Mouse (Mus musculus): ENCODE measurements around the gene Pde8a. TPM values are rescaled to one million over a fixed set of nuclear protein-coding genes. Genes with fewer than 3 reads are reported as not detected.
A peak's percentile ranks its signal among the peaks of the same experiment; 100 is the strongest.

Gene Pde8a
- polyA plus RNA-seq, 1 experiment from 2014 or later, result 2.5 TPM

GRCm38 (mm10) chr7:81341563-81341962 is 128.2 kb downstream of the Pde8a start:
- no peak overlapping the region for H3K27ac ChIP-seq (ENCODE audit: low read length)
- peaks cover 21% of the 10 kb centered on the region for H3K4me1 ChIP-seq (ENCODE audit: control insufficient read depth, insufficient read depth, low read length)
- H3K36me3 ChIP-seq (ENCODE audit: control insufficient read depth, insufficient read depth), result peaks cover 38% of the 10 kb centered on the region
- H3K4me2 ChIP-seq (ENCODE audit: low read depth, low read length), result no peak overlapping the region
- no peak overlapping the region for H3K4me3 ChIP-seq (ENCODE audit: low read length)
- no peak overlapping the region for H3K9ac ChIP-seq (ENCODE audit: low read length)
- ATAC-seq (replicated peaks; ENCODE audit: extremely low read depth, insufficient read depth, low FRiP score), result no peak
- WGBS, result 52% methylated on average over 3 of the region's 3 CpGs
- no peaks in the 10 kb centered on the region for H3K9me3 ChIP-seq (replicated peaks; ENCODE audit: control insufficient read depth, low read length)
- H3K27me3 ChIP-seq (ENCODE audit: control insufficient read depth, insufficient read depth, low read length), result no peaks in the 10 kb centered on the region

DNA sequence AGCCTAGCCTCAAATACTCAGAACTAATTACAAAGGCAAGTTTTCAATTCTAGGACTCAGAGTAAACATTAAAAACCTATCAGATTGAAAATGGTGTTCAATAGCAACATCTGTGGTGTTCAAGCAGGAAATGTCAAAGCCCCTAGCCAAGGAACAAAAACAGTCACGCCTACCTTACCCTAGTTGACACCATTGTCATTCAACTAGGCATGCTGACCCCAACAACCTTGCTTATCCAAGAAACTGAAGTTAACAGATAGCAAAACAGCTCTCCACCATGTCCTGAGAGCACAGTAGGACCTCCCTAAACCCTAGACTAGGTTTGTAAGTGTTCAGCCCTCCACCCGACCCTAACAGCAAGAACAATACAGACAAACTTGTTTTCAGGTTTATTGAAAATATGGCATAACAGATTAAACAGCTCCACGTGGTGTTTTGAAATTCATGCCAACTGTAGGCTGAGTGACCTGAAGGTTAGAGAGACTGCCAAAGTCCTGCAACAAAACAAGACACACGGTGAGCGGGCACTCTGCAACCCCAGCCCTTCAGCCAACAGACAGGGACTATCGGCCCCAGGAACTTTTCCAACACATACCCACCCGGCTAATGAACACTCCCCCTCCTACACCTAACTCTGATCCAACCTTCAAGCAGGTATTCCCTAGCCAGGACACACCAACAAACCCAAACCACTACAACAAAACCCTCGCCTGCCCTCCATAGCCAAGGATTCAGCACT is 129.1 kb downstream of the Pde8a start:
- H3K36me3 ChIP-seq (ENCODE audit: control insufficient read depth, insufficient read depth), result peaks cover 36% of the 10 kb centered on the region
- peak overlapping the region; percentile 98 for H3K4me3 ChIP-seq (ENCODE audit: low read length)
- WGBS, result 55% methylated on average over 8 of the region's 8 CpGs
- no peak for ATAC-seq (replicated peaks; ENCODE audit: extremely low read depth, insufficient read depth, low FRiP score)
- peaks cover 21% of the 10 kb centered on the region for H3K4me1 ChIP-seq (ENCODE audit: control insufficient read depth, insufficient read depth, low read length)
- H3K4me2 ChIP-seq (ENCODE audit: low read depth, low read length), result peak overlapping the region; percentile 90
- no peaks in the 10 kb centered on the region for H3K27me3 ChIP-seq (ENCODE audit: control insufficient read depth, insufficient read depth, low read length)
- H3K9me3 ChIP-seq (replicated peaks; ENCODE audit: control insufficient read depth, low read length), result no peaks in the 10 kb centered on the region
- no peak overlapping the region for H3K27ac ChIP-seq (ENCODE audit: low read length)
- peak overlapping the region; percentile 99 for H3K9ac ChIP-seq (ENCODE audit: low read length)

- ATAC-seq (replicated peaks; ENCODE audit: extremely low read depth, insufficient read depth, low FRiP score), result no peak
- Histone ChIP-seq H3K36me3 (ENCODE audit: control insufficient read depth, insufficient read depth) (peaks cover 31% of the 10 kb centered on the region), H3K27me3 (ENCODE audit: control insufficient read depth, insufficient read depth, low read length) (no peaks in the 10 kb centered on the region)
Measured at GRCm38 (mm10) chr7:81343316-81343715, 129.9 kb downstream of the Pde8a start.

GRCm38 (mm10) chr7:81343831-81344230 is 130.4 kb downstream of the Pde8a start:
- Histone ChIP-seq H3K9ac (ENCODE audit: low read length) (peak overlapping the region; percentile 99), H3K4me1 (ENCODE audit: control insufficient read depth, insufficient read depth, low read length) (peaks cover 21% of the 10 kb centered on the region), H3K4me3 (ENCODE audit: low read length) (peak overlapping the region; percentile 98), H3K4me2 (ENCODE audit: low read depth, low read length) (peak overlapping the region; percentile 90), H3K36me3 (ENCODE audit: control insufficient read depth, insufficient read depth) (peaks cover 29% of the 10 kb centered on the region), H3K27ac (ENCODE audit: low read length) (peak overlapping the region; percentile 87; the same call in 1 of the 2 replicates), H3K27me3 (ENCODE audit: control insufficient read depth, insufficient read depth, low read length) (no peaks in the 10 kb centered on the region), H3K9me3 (replicated peaks; ENCODE audit: control insufficient read depth, low read length) (no peaks in the 10 kb centered on the region)
- ATAC-seq (replicated peaks; ENCODE audit: extremely low read depth, insufficient read depth, low FRiP score), result no peak
- 6% methylated on average over 10 of the region's 10 CpGs for WGBS

More at GRCm38 (mm10) chr7:81343316-81343715, 129.9 kb downstream of the Pde8a start:
- H3K4me2 ChIP-seq (ENCODE audit: low read depth, low read length), result peak overlapping the region; percentile 90
- no peak overlapping the region for H3K27ac ChIP-seq (ENCODE audit: low read length)
- H3K4me3 ChIP-seq (ENCODE audit: low read length), result peak overlapping the region; percentile 98
- peaks cover 21% of the 10 kb centered on the region for H3K4me1 ChIP-seq (ENCODE audit: control insufficient read depth, insufficient read depth, low read length)
- 16% methylated on average over 8 of the region's 8 CpGs for WGBS
- no peaks in the 10 kb centered on the region for H3K9me3 ChIP-seq (replicated peaks; ENCODE audit: control insufficient read depth, low read length)
- peak overlapping the region; percentile 99 for H3K9ac ChIP-seq (ENCODE audit: low read length)

DNA sequence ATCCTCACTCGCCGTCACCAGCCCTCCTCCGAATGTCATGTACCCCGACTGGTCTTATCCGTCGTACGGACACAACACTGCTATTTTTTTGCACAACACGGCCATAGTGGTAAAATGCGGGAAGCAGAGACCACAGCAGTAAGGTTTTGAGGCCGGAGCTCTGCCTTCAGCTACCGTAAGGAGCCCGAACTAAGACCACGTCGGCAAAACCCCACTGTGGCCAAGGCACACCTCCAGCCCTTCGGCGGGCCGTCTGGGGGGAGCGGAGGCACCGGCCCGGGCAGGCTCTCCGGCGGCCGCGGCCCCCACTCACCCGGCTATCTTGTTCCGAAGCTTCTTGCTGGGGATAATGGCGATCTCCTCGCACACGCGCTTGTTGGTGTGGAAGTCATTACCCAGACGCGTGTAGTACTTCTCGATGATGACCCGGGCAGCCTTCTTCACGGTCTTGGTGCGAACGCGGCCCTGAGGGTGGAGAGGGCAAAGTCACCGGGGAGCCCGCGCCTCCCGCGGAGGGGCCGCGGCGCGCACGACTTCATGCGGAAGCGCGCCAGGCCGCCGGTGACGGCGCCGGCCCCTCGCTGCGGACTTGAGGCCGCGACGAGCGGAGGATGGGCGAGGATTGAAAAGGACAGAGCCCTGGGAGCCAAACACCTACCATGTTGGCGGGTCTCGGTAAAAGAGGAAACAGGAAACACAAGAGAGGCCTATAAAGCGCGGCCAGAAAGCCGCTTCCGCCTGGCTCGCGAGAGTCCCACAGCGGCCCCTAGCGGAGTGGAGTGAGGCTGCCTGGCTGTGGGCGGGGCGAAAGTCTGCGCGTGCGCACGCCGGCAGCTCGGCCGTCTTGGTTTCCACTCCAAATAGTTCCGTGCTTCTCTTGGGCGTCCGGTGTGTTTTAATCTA is 131.4 kb downstream of the Pde8a start, which contains the start of gene Rps17:
TSS of gene Rps17 (minus strand) at position 711 of the 903 bp plus-strand sequence.
- Histone ChIP-seq H3K27me3 (ENCODE audit: control insufficient read depth, insufficient read depth, low read length) (no peaks in the 10 kb centered on the region), H3K36me3 (ENCODE audit: control insufficient read depth, insufficient read depth) (peaks cover 23% of the 10 kb centered on the region), H3K9me3 (replicated peaks; ENCODE audit: control insufficient read depth, low read length) (no peaks in the 10 kb centered on the region), H3K9ac (ENCODE audit: low read length) (peak within 1 kb of the TSS; percentile 99), H3K4me1 (ENCODE audit: control insufficient read depth, insufficient read depth, low read length) (peaks cover 21% of the 10 kb centered on the region), H3K27ac (ENCODE audit: low read length) (peak within 1 kb of the TSS; percentile 87), H3K4me2 (ENCODE audit: low read depth, low read length) (peak within 1 kb of the TSS; percentile 90), H3K4me3 (ENCODE audit: low read length) (peak within 1 kb of the TSS; percentile 98)
- ATAC-seq (replicated peaks; ENCODE audit: extremely low read depth, insufficient read depth, low FRiP score), result peak; percentile 89
- WGBS, result under 1% methylated on average over 85 of the region's 85 CpGs

DNA sequence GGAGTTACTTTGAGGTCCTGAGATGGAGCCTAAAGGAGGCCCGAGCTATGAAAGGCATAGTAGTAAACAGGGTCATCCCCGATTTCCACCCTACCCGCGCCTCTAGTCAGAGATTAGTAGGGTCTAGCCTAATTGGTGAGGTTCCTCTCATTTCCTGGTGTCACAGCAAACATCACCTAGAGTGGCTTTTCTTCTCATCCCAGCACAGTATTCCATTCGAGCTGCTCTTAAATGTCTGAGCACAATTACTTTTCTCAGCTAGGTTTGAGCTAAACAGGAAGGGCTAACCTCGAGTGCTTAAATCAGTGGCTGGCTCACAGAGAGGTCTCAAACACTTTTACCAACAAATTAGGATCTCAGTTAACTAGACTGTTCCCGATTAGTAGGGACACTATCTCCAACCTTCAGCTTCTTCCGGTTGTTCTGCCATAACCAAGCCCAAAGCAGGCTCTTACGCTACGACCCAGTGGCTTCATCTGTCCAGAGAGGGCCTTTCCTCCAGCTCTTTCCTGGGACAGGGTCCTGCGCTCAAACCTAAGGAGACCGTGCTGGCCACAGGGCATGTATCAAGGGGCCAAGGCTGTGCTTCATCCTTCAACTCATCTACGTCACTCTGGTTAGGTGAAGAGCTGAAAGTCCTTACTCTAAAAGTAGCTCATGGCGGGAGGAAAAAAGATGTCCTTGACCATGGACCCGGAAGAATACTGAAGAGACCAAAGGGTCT is 132.2 kb downstream of the Pde8a start:
- Histone ChIP-seq H3K4me1 (ENCODE audit: control insufficient read depth, insufficient read depth, low read length) (peaks cover 21% of the 10 kb centered on the region), H3K9ac (ENCODE audit: low read length) (peak overlapping the region; percentile 68), H3K9me3 (replicated peaks; ENCODE audit: control insufficient read depth, low read length) (no peaks in the 10 kb centered on the region), H3K27me3 (ENCODE audit: control insufficient read depth, insufficient read depth, low read length) (no peaks in the 10 kb centered on the region), H3K4me2 (ENCODE audit: low read depth, low read length) (peak overlapping the region; percentile 62), H3K4me3 (ENCODE audit: low read length) (peak overlapping the region; percentile 98), H3K36me3 (ENCODE audit: control insufficient read depth, insufficient read depth) (peaks cover 17% of the 10 kb centered on the region), H3K27ac (ENCODE audit: low read length) (peak overlapping the region; percentile 43; the same call in 1 of the 2 replicates)
- no peak; the same call in 1 of the 2 replicates for ATAC-seq (replicated peaks; ENCODE audit: extremely low read depth, insufficient read depth, low FRiP score)
- WGBS, result 60% methylated on average over 15 of the region's 15 CpGs

GRCm38 (mm10) chr7:81348206-81348605 is 134.8 kb downstream of the Pde8a start:
- no peaks in the 10 kb centered on the region for H3K27me3 ChIP-seq (ENCODE audit: control insufficient read depth, insufficient read depth, low read length)
- no peaks in the 10 kb centered on the region for H3K9me3 ChIP-seq (replicated peaks; ENCODE audit: control insufficient read depth, low read length)
- peaks cover 3% of the 10 kb centered on the region; the same call in 1 of the 2 replicates for H3K36me3 ChIP-seq (ENCODE audit: control insufficient read depth, insufficient read depth)
- 62% methylated on average over 7 of the region's 7 CpGs for WGBS
- H3K4me1 ChIP-seq (ENCODE audit: control insufficient read depth, insufficient read depth, low read length), result peaks cover 11% of the 10 kb centered on the region
- H3K4me2 ChIP-seq (ENCODE audit: low read depth, low read length), result no peak overlapping the region
- no peak overlapping the region for H3K9ac ChIP-seq (ENCODE audit: low read length)
- H3K4me3 ChIP-seq (ENCODE audit: low read length), result no peak overlapping the region
- no peak overlapping the region for H3K27ac ChIP-seq (ENCODE audit: low read length)
- no peak for ATAC-seq (replicated peaks; ENCODE audit: extremely low read depth, insufficient read depth, low FRiP score)

- Histone ChIP-seq H3K27me3 (ENCODE audit: control insufficient read depth, insufficient read depth, low read length) (no peaks in the 10 kb centered on the region), H3K9me3 (replicated peaks; ENCODE audit: control insufficient read depth, low read length) (no peaks in the 10 kb centered on the region), H3K4me1 (ENCODE audit: control insufficient read depth, insufficient read depth, low read length) (no peaks in the 10 kb centered on the region), H3K36me3 (ENCODE audit: control insufficient read depth, insufficient read depth) (no peaks in the 10 kb centered on the region), H3K27ac (ENCODE audit: low read length) (no peak overlapping the region), H3K9ac (ENCODE audit: low read length) (no peak overlapping the region), H3K4me3 (ENCODE audit: low read length) (no peak overlapping the region), H3K4me2 (ENCODE audit: low read depth, low read length) (no peak overlapping the region)
- ATAC-seq (replicated peaks; ENCODE audit: extremely low read depth, insufficient read depth, low FRiP score), result 0 out of 2 replicates have a peak, but pooled peaks have one; percentile 62
- WGBS, result 66% methylated on average over 4 of the region's 4 CpGs
Measured at GRCm38 (mm10) chr7:81351826-81352225, 138.4 kb downstream of the Pde8a start.
